Mouse (Mus musculus) myocyte (in vitro differentiated cells): ENCODE results near the gene Gata3. TPM values are rescaled to one million over a fixed set of nuclear protein-coding genes. Genes with fewer than 3 reads are reported as not detected.

Experiments
- H3K27me3 ChIP-seq: one replicate; pipeline ENCODE4 v1.6.1; 2011; ENCODE audit not compliant: control insufficient read depth, insufficient read depth, insufficient read length
- H3K36me3 ChIP-seq: one replicate; pipeline ENCODE4 v1.6.1; 2011; ENCODE audit not compliant: control insufficient read depth, insufficient read depth
- H3K4me2 ChIP-seq: one replicate; pipeline ENCODE4 v1.6.1; 2011; ENCODE audit warnings: low read depth, control low read depth
- H3K4me3 ChIP-seq: one replicate; pipeline ENCODE4 v1.5.1; 2011; ENCODE audit warnings: mild to moderate bottlenecking, control low read depth, moderate library complexity
- H3K79me2 ChIP-seq: one replicate; pipeline ENCODE4 v1.6.1; 2011; ENCODE audit not compliant: control insufficient read depth, insufficient read depth
- H3ac ChIP-seq: one replicate; pipeline ENCODE4 v1.6.1; 2011; ENCODE audit not compliant: control insufficient read depth, insufficient read length
- CEBPB ChIP-seq: IDR thresholded peaks from 2 replicates; pipeline ENCODE4 v1.6.1; 2011; ENCODE audit warnings: mild to moderate bottlenecking, moderate library complexity; ENCODE audit not compliant: poor library complexity, insufficient read depth, severe bottlenecking
- E2F4 ChIP-seq: IDR thresholded peaks from one replicate; pipeline ENCODE4 v1.6.1; 2011; ENCODE audit warnings: mild to moderate bottlenecking, control low read depth, moderate library complexity; ENCODE audit not compliant: insufficient read depth
- MAX ChIP-seq: IDR thresholded peaks from one replicate; pipeline ENCODE4 v1.6.1; 2011; ENCODE audit warnings: low read depth, mild to moderate bottlenecking, control low read depth
- MYOD1 ChIP-seq, 3 experiments: IDR thresholded peaks; one replicate each; pipeline ENCODE4 v1.6.1; 2011; ENCODE audit warnings: control low read depth in 2 of 3, low read depth in 2 of 3, mild to moderate bottlenecking in 2 of 3, moderate library complexity in 1 of 3; ENCODE audit not compliant: insufficient read length in 2 of 3, control insufficient read depth in 1 of 3
- MYOG ChIP-seq, 3 experiments: IDR thresholded peaks; one replicate each; pipeline ENCODE4 v1.6.1; 2011; ENCODE audit warnings: control low read depth in 2 of 3, low read depth in 2 of 3, mild to moderate bottlenecking in 2 of 3; ENCODE audit not compliant: insufficient read length in 2 of 3, control insufficient read depth in 1 of 3, insufficient read depth in 1 of 3
- POLR2A ChIP-seq: IDR thresholded peaks from one replicate; pipeline ENCODE4 v1.6.1; 2011; ENCODE audit warnings: low read depth, mild to moderate bottlenecking, control low read depth, moderate library complexity; ENCODE audit not compliant: insufficient read length
- POLR2AphosphoS2 ChIP-seq: IDR thresholded peaks from one replicate; pipeline ENCODE4 v1.6.1; 2011; ENCODE audit warnings: low read depth, control low read depth; ENCODE audit not compliant: insufficient read length
- REST ChIP-seq: IDR thresholded peaks from one replicate; pipeline ENCODE4 v1.6.1; 2011; ENCODE audit warnings: mild to moderate bottlenecking, control low read depth, moderate library complexity; ENCODE audit not compliant: insufficient read depth, insufficient read length
- SRF ChIP-seq: IDR thresholded peaks from one replicate; pipeline ENCODE4 v1.6.1; 2011; ENCODE audit warnings: low read depth; ENCODE audit not compliant: control insufficient read depth, insufficient read length
- TCF12 ChIP-seq: IDR thresholded peaks from one replicate; pipeline ENCODE4 v1.6.1; 2011; ENCODE audit warnings: mild to moderate bottlenecking, control low read depth; ENCODE audit not compliant: poor library complexity, insufficient read depth, severe bottlenecking
- TCF3 ChIP-seq: IDR thresholded peaks from one replicate; pipeline ENCODE4 v1.6.1; 2011; ENCODE audit warnings: low read depth, control low read depth; ENCODE audit not compliant: insufficient read length
- USF1 ChIP-seq: IDR thresholded peaks from one replicate; pipeline ENCODE4 v1.6.1; 2011; ENCODE audit warnings: low read depth, mild to moderate bottlenecking, control low read depth, moderate library complexity
- polyA plus RNA-seq: library from polyadenylated mRNA; unstranded; fragments of >200 nt; fragmentation: generic; extraction: Trizol; gene quantifications from one replicate; pipeline ENCODE4 v1.2.1, GENCODE M21; 2012; ENCODE audit warnings: missing spikeins

The Gata3 gene
- polyA plus RNA-seq, 1 experiment, result 3.7 TPM

DNA sequence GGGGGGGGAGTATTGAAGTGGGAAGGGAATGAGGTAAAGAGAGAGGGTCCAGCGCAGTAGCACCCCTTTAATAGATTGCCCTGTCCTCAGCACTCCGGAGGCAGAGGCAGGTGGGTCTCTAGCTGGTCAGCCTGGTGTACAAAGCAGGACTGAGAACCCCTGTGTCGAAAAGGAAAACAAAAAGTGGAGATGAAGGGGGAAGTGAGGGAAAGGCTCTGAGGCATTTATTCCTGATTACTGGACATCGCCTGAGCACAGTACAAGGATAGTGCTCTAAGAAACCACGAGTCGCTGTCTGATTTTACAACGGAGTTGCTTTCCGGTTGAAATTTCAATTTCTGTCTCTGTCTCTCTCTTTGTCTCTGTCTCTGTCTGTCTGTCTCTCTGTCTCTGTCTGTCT lies 417 bp upstream of the Gata3 start:
- H3K27me3 ChIP-seq, result no peaks in the 10 kb centered on the region
- H3ac ChIP-seq, result no peak overlapping the region
- H3K4me3 ChIP-seq, result no peak overlapping the region
- no peak overlapping the region for H3K4me2 ChIP-seq
- H3K36me3 ChIP-seq, result no peaks in the 10 kb centered on the region
- TF ChIP-seq POLR2AphosphoS2 (no peak), MYOD1 (IDR thresholded peaks at IDR 0.05; ENCODE audit: control insufficient read depth in 1 of 3, insufficient read length in 2 of 3, low read depth in 2 of 3) (no peak), USF1 (no peak), MAX (no peak), TCF12 (no peak), TCF3 (no peak), POLR2A (no peak), SRF (no peak), E2F4 (no peak), MYOG (IDR thresholded peaks at IDR 0.05; ENCODE audit: control insufficient read depth in 1 of 3, insufficient read depth in 1 of 3, insufficient read length in 2 of 3, low read depth in 2 of 3) (no peak), CEBPB (no peak), REST (no peak)
- H3K79me2 ChIP-seq, result no peaks in the 10 kb centered on the region

DNA sequence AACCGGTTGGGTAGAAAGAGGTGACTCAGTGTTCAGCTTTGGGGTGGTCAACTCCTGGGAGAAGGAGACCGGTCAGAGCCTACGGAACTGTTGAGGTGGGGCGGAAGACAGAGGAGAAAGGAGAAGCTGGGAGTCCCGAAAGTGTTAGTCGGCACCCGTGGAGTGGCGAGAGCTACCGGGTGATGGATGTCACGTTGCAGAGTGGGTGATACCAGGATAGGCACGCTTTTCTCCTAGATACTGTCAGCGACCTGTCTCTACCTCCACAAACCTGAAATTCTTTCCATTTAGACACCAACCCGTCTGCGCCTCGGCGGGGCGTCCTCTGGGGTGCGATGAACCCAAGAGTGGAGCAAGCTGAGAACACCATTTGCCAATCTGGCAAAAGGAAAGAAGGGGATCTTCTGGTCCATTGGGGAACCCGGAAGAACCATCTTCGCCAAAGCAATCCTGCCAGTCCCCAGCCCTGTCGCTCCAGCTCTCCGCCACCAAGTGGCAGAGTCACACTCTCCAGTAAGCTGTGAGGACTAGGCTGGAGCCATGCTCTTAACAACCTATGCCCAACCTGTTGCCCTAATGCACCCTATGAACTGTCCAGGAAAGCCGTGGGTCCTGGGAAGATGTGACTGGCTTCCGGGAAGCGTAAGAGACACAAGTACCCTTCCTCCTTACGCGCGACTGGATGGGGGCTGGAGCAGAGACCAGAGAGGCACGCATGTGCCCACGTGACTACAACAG lies 752 bp downstream of the Gata3 start, which contains the start of gene 9230102O04Rik:
TSS of gene 9230102O04Rik (minus strand) at position 628 of the 738 bp plus-strand sequence.
- no peaks in the 10 kb centered on the region for H3K79me2 ChIP-seq
- H3K4me2 ChIP-seq, result peak within 1 kb of the TSS; percentile 24
- no peak for TF ChIP-seq CEBPB
- TF ChIP-seq MYOG (IDR thresholded peaks at IDR 0.05; ENCODE audit: control insufficient read depth in 1 of 3, insufficient read depth in 1 of 3, insufficient read length in 2 of 3, low read depth in 2 of 3), result no peak
- no peak for TF ChIP-seq POLR2A
- no peaks in the 10 kb centered on the region for H3K36me3 ChIP-seq
- H3K27me3 ChIP-seq, result no peaks in the 10 kb centered on the region
- no peak within 1 kb of the TSS for H3K4me3 ChIP-seq
- no peak within 1 kb of the TSS for H3ac ChIP-seq

DNA sequence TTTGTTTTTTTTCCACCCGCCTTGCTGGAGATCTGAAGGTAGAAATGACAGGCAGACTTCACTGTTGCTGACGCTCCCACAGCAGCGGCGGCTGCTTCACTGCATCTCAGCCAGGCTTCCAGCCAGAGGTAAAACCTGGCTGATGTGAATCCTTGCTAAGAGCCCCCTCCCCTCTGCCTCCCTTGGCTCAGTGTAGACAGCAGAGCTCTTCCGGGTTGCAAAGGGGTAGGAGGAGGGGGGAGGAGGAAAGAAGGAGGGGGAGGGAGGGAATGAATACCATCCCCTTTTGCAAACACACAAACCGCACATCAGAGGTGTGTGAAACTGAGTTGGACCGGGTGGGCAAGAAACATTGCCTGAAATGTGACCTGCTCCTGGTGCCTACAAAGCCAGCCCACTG lies 2.2 kb downstream of the Gata3 start:
- Histone ChIP-seq H3K36me3 (no peaks in the 10 kb centered on the region), H3K79me2 (no peaks in the 10 kb centered on the region), H3K4me2 (no peak overlapping the region), H3ac (no peak overlapping the region), H3K4me3 (no peak overlapping the region), H3K27me3 (no peaks in the 10 kb centered on the region)
- TF ChIP-seq REST (no peak), USF1 (no peak), MAX (no peak), SRF (no peak), CEBPB (no peak), POLR2AphosphoS2 (no peak), MYOD1 (IDR thresholded peaks at IDR 0.05; ENCODE audit: control insufficient read depth in 1 of 3, insufficient read length in 2 of 3, low read depth in 2 of 3) (no peak), POLR2A (no peak), E2F4 (no peak), MYOG (IDR thresholded peaks at IDR 0.05; ENCODE audit: control insufficient read depth in 1 of 3, insufficient read depth in 1 of 3, insufficient read length in 2 of 3, low read depth in 2 of 3) (no peak), TCF3 (no peak)

GRCm38 (mm10) chr2:9886921-9887610 lies 2.8 kb downstream of the Gata3 start:
- no peak for TF ChIP-seq POLR2AphosphoS2
- no peak for TF ChIP-seq MYOG (IDR thresholded peaks at IDR 0.05; ENCODE audit: control insufficient read depth in 1 of 3, insufficient read depth in 1 of 3, insufficient read length in 2 of 3, low read depth in 2 of 3)
- no peak for TF ChIP-seq SRF
- TF ChIP-seq TCF12, result no peak
- TF ChIP-seq REST, result no peak
- TF ChIP-seq CEBPB, result no peak
- no peak for TF ChIP-seq POLR2A
- no peak for TF ChIP-seq USF1
- TF ChIP-seq MYOD1 (IDR thresholded peaks at IDR 0.05; ENCODE audit: control insufficient read depth in 1 of 3, insufficient read length in 2 of 3, low read depth in 2 of 3), result no peak
- TF ChIP-seq E2F4, result no peak
- no peak for TF ChIP-seq TCF3
- Histone ChIP-seq H3K27me3 (no peaks in the 10 kb centered on the region), H3K79me2 (no peaks in the 10 kb centered on the region), H3ac (no peak overlapping the region), H3K4me3 (no peak overlapping the region), H3K36me3 (no peaks in the 10 kb centered on the region), H3K4me2 (no peak overlapping the region)
